In the genomic region with DNA sequence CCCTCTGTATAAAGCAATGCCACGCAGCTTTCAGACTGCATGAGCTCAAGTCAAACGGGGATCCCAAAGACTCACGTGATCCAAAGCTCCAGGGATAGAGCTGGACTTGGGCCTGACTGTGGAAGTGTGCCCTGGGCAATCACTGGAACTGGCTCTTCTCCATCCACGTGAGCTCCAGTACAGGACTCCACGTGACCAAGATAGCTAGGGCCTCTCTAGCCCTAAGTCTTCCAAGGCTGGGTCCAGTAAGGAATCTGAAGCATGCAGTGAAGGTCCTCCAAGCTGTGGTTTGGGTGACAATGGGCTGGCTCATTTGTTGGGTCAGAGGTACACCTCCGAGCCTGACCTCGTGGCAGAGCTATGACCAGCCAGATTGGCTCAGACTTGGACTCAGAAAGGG, we compare ENCODE assay signal across 12 mouse cellular contexts. TPM values are rescaled to one million over a fixed set of nuclear protein-coding genes. Genes with fewer than 3 reads are reported as not detected.
DNase-seq lines count a peak whose midpoint lies in the region; ATAC-seq lines count a peak whose summit lies in the region.
"Had no signal": no experiment of that assay in that cellular context is flagged by ENCODE, and none has a peak within 500 bp of the region (broad histone marks: within the 10 kb centered on the region; RNA-seq: fewer than 3 reads in every experiment).

No protein-coding gene starts in this region.

- no peak overlapping the region for H3K4me3 ChIP-seq in intestine, embryonic 16.5 days (ENCODE audit: low read length)
- H3K4me3 ChIP-seq: lung, embryonic 15.5 days; midbrain, embryonic 12.5 days had no signal

- WGBS in intestine, embryonic 16.5 days = 84% methylated on average over 7 of the region's 7 CpGs

- no peak for ATAC-seq in intestine, embryonic 16.5 days

- no peaks in the 10 kb centered on the region for H3K36me3 ChIP-seq in intestine, embryonic 16.5 days (ENCODE audit: control insufficient read depth, insufficient read depth, low read length)
- H3K36me3 ChIP-seq: lung, embryonic 15.5 days; midbrain, embryonic 12.5 days had no signal

- no peak overlapping the region for H3K27ac ChIP-seq in intestine, embryonic 16.5 days (ENCODE audit: low read length)
- H3K27ac ChIP-seq: lung, embryonic 15.5 days; midbrain, embryonic 12.5 days had no signal

- no peak overlapping the region for H3K4me2 ChIP-seq in intestine, embryonic 16.5 days (ENCODE audit: low read depth, low read length)
- H3K4me2 ChIP-seq: lung, embryonic 15.5 days; midbrain, embryonic 12.5 days had no signal

- DNase-seq in kidney, adult 18-20 months = peak; percentile 78
- no peak for DNase-seq in kidney, postnatal 4 days
- DNase-seq in Muller cell, postnatal 12 days (ENCODE audit: inconsistent ontology term) = peak; percentile 82
- peak; percentile 73 for DNase-seq in adrenal gland, postnatal 14 days
- DNase-seq in kidney, postnatal 10 days = peak; percentile 62
- DNase-seq in left cerebral cortex, adult 18-20 months (ENCODE audit: low spot score in 2 of 2) = no peak
- DNase-seq: layer of hippocampus, postnatal 36 days; right cerebral cortex, postnatal 4 days; thymus, postnatal 4 days had no signal

- no peak overlapping the region for H3K9ac ChIP-seq in intestine, embryonic 16.5 days (ENCODE audit: low read depth, low read length)
- H3K9ac ChIP-seq: lung, embryonic 15.5 days; midbrain, embryonic 12.5 days had no signal

- H3K9me3 ChIP-seq in intestine, embryonic 16.5 days (ENCODE audit: control insufficient read depth, low read length) = no peaks in the 10 kb centered on the region
- H3K9me3 ChIP-seq: lung, embryonic 15.5 days; midbrain, embryonic 12.5 days had no signal

- H3K27me3 ChIP-seq in intestine, embryonic 16.5 days (replicated peaks; ENCODE audit: control insufficient read depth, insufficient read depth, low read length) = no peaks in the 10 kb centered on the region
- H3K27me3 ChIP-seq: lung, embryonic 15.5 days had no signal

- no peaks in the 10 kb centered on the region for H3K4me1 ChIP-seq in intestine, embryonic 16.5 days (ENCODE audit: control insufficient read depth, insufficient read depth, low read length)
- H3K4me1 ChIP-seq: lung, embryonic 15.5 days; midbrain, embryonic 12.5 days had no signal

RNA-seq across cellular contexts. Expression of gene Maf, which starts 11.5 kb away (rescaled TPM):
- total RNA-seq in adrenal gland, postnatal 14 days (2021) = 20.5 and 27.0 TPM in 2 replicates
- 10 to 100 TPM; 27.4 to 29.0 TPM for total RNA-seq in left cerebral cortex, adult 18-20 months (2021)
- polyA plus RNA-seq in intestine, embryonic 16.5 days (2015; fragmentation: Nextera tagmentation; extraction: Ambion mirVana) = 10.9 and 12.3 TPM in 2 replicates

Comparison
In these comparisons a context has a peak if more than half of its experiments do, and no peak if none do; other contexts are left out.
1. DNase-seq: peak in kidney, adult 18-20 months (single experiment), Muller cell, postnatal 12 days (single experiment), adrenal gland, postnatal 14 days (single experiment) and kidney, postnatal 10 days (single experiment); none in kidney, postnatal 4 days (0 of 2) and left cerebral cortex, adult 18-20 months (0 of 2).